Mouse (Mus musculus) MEL (cell line): Measurements from ENCODE around the gene Isl1. TPM values are rescaled to one million over a fixed set of nuclear protein-coding genes. Genes with fewer than 3 reads are reported as not detected.

Experiments
- DNase-seq: peaks from one replicate; pipeline ENCODE4 v3.0.0; 2011; ENCODE audit warnings: low read depth, low spot score
- H3K27ac ChIP-seq: 2 replicates; pipeline ENCODE4 v1.5.1; 2012; ENCODE audit warnings: low read depth, mild to moderate bottlenecking, control low read depth, low read length, moderate library complexity; ENCODE audit not compliant: control insufficient read depth
- H3K27me3 ChIP-seq, 2 experiments: fragments of 150-350 bp in 1 of 2; sonication (generic) in 1 of 2; 2 replicates each; pipeline ENCODE4 v1.6.1; 2012; ENCODE audit warnings: low read length in 2 of 2, mild to moderate bottlenecking in 2 of 2, improper control_type of control experiment in 1 of 2, moderate library complexity in 1 of 2; ENCODE audit not compliant: insufficient read depth in 2 of 2, control insufficient read depth in 1 of 2
- H3K36me3 ChIP-seq, 2 experiments: 2 replicates each; pipeline ENCODE4 v1.6.1; 2012 to 2014; ENCODE audit warnings: low read length in 2 of 2, improper control_type of control experiment in 1 of 2, inconsistent platforms in 1 of 2, mild to moderate bottlenecking in 1 of 2; ENCODE audit not compliant: insufficient read depth in 2 of 2, control insufficient read depth in 1 of 2
- H3K4me1 ChIP-seq, 2 experiments: fragments of 150-350 bp in 1 of 2; sonication (generic) in 1 of 2; 2 replicates each; pipeline ENCODE4 v1.6.1; 2012; ENCODE audit warnings: low read length in 2 of 2, improper control_type of control experiment in 1 of 2, mild to moderate bottlenecking in 1 of 2; ENCODE audit not compliant: insufficient read depth in 2 of 2, control insufficient read depth in 1 of 2
- H3K4me3 ChIP-seq, 2 experiments: fragments of 150-350 bp in 1 of 2; sonication (generic) in 1 of 2; 2 replicates each; pipeline ENCODE4 v1.5.1; 2012; ENCODE audit warnings: low read depth in 2 of 2, low read length in 2 of 2, mild to moderate bottlenecking in 2 of 2, moderate library complexity in 2 of 2, control low read depth in 1 of 2, improper control_type of control experiment in 1 of 2; ENCODE audit not compliant: control insufficient read depth in 1 of 2, insufficient read depth in 1 of 2
- H3K79me2 ChIP-seq: 2 replicates; pipeline ENCODE4 v1.6.1; 2012; ENCODE audit warnings: mild to moderate bottlenecking, low read length, moderate library complexity; ENCODE audit not compliant: control insufficient read depth, poor library complexity, insufficient read depth
- H3K9ac ChIP-seq: 2 replicates; pipeline ENCODE4 v1.6.1; 2012; ENCODE audit warnings: low read depth, mild to moderate bottlenecking, control low read depth, low read length, moderate library complexity; ENCODE audit not compliant: control insufficient read depth, poor library complexity, severe bottlenecking
- H3K9me3 ChIP-seq: fragments of 150-350 bp; sonication (generic); replicated peaks from 2 replicates; pipeline ENCODE4 v1.6.1; 2012; ENCODE audit warnings: mild to moderate bottlenecking, low read length, improper control_type of control experiment, moderate library complexity; ENCODE audit not compliant: insufficient read depth
- CHD1 ChIP-seq: IDR thresholded peaks from 2 replicates; pipeline ENCODE4 v1.6.1; 2012; ENCODE audit warnings: low read depth, mild to moderate bottlenecking, inconsistent platforms, low read length, improper control_type of control experiment
- CTCF ChIP-seq, 3 experiments: IDR thresholded peaks in 2 of 3; conservative IDR thresholded peaks in 1 of 3; 2 replicates each; pipeline ENCODE4 v1.5.1; 2011 to 2012; ENCODE audit warnings: low read length in 3 of 3, low read depth in 2 of 3, mild to moderate bottlenecking in 2 of 3, improper control_type of control experiment in 1 of 3, inconsistent platforms in 1 of 3, mixed read lengths in 1 of 3, moderate library complexity in 1 of 3; ENCODE audit not compliant: control insufficient read depth in 1 of 3, insufficient read depth in 1 of 3, poor library complexity in 1 of 3, severe bottlenecking in 1 of 3
- E2F4 ChIP-seq: IDR thresholded peaks from 2 replicates; pipeline ENCODE4 v1.6.1; 2011; ENCODE audit warnings: low read depth, low read length, improper control_type of control experiment, borderline replicate concordance
- ELF1 ChIP-seq: IDR thresholded peaks from 2 replicates; pipeline ENCODE4 v1.6.1; 2014; ENCODE audit warnings: low read depth, mild to moderate bottlenecking, inconsistent platforms, low read length, improper control_type of control experiment, moderate library complexity
- ETS1 ChIP-seq: IDR thresholded peaks from 2 replicates; pipeline ENCODE4 v1.6.1; 2012; ENCODE audit warnings: low read depth, mild to moderate bottlenecking, inconsistent platforms, low read length, improper control_type of control experiment, moderate library complexity
- JUND ChIP-seq: IDR thresholded peaks from 2 replicates; pipeline ENCODE4 v1.6.1; 2011; ENCODE audit warnings: low read depth, mild to moderate bottlenecking, improper control_type of control experiment, low read length
- MEF2A ChIP-seq: IDR thresholded peaks from 2 replicates; pipeline ENCODE4 v1.6.1; 2014; ENCODE audit warnings: low read depth, mild to moderate bottlenecking, inconsistent platforms, low read length, improper control_type of control experiment; ENCODE audit not compliant: poor library complexity, insufficient replicate concordance, severe bottlenecking; ENCODE audit errors: extremely low read depth
- MXI1 ChIP-seq: IDR thresholded peaks from 2 replicates; pipeline ENCODE4 v1.6.1; 2011; ENCODE audit warnings: mild to moderate bottlenecking, low read depth, low read length, improper control_type of control experiment
- NELFE ChIP-seq: IDR thresholded peaks from 2 replicates; pipeline ENCODE4 v1.6.1; 2011; ENCODE audit warnings: low read depth, low read length, improper control_type of control experiment
- POLR2AphosphoS5 ChIP-seq: IDR thresholded peaks from 2 replicates; pipeline ENCODE4 v1.6.1; 2012; ENCODE audit warnings: low read depth, borderline replicate concordance, mild to moderate bottlenecking, inconsistent platforms, low read length, moderate library complexity, mixed read lengths
- RCOR1 ChIP-seq: IDR thresholded peaks from 2 replicates; pipeline ENCODE4 v1.6.1; 2012; ENCODE audit warnings: low read depth, mild to moderate bottlenecking, inconsistent platforms, low read length, improper control_type of control experiment
- SIN3A ChIP-seq: IDR thresholded peaks from 2 replicates; pipeline ENCODE4 v1.6.1; 2012; ENCODE audit warnings: low read length, improper control_type of control experiment, inconsistent platforms
- SMC3 ChIP-seq: IDR thresholded peaks from 2 replicates; pipeline ENCODE4 v1.6.1; 2011; ENCODE audit warnings: low read depth, low read length, improper control_type of control experiment
- TAL1 ChIP-seq: IDR thresholded peaks from 2 replicates; pipeline ENCODE4 v1.6.1; 2012; ENCODE audit warnings: mild to moderate bottlenecking, inconsistent platforms, low read length, moderate library complexity, mixed read lengths
- TBP ChIP-seq: IDR thresholded peaks from 2 replicates; pipeline ENCODE4 v1.8.0; 2011; ENCODE audit warnings: low read depth, low read length, improper control_type of control experiment
- TCF12 ChIP-seq: IDR thresholded peaks from 2 replicates; pipeline ENCODE4 v1.6.1; 2014; ENCODE audit warnings: low read depth, mild to moderate bottlenecking, inconsistent platforms, low read length, improper control_type of control experiment, moderate library complexity
- UBTF ChIP-seq: IDR thresholded peaks from 2 replicates; pipeline ENCODE4 v1.6.1; 2012; ENCODE audit warnings: low read depth, mild to moderate bottlenecking, inconsistent platforms, low read length, improper control_type of control experiment, moderate library complexity, borderline replicate concordance; ENCODE audit not compliant: insufficient read depth
- USF2 ChIP-seq, 2 experiments: IDR thresholded peaks; 2 replicates each; pipeline ENCODE4 v1.6.1; 2011 to 2012; ENCODE audit warnings: improper control_type of control experiment in 2 of 2, low read length in 2 of 2, borderline replicate concordance in 1 of 2, inconsistent platforms in 1 of 2, low read depth in 1 of 2, mild to moderate bottlenecking in 1 of 2; ENCODE audit not compliant: insufficient read depth in 1 of 2
- ZC3H11A ChIP-seq: IDR thresholded peaks from 2 replicates; pipeline ENCODE4 v1.6.1; 2012; ENCODE audit warnings: low read depth, mild to moderate bottlenecking, inconsistent platforms, low read length, improper control_type of control experiment
- ZKSCAN1 ChIP-seq: IDR thresholded peaks from 2 replicates; pipeline ENCODE4 v1.6.1; 2012; ENCODE audit warnings: low read depth, mild to moderate bottlenecking, inconsistent platforms, low read length, improper control_type of control experiment, moderate library complexity
- ZMIZ1 ChIP-seq: IDR thresholded peaks from 2 replicates; pipeline ENCODE4 v1.6.1; 2012; ENCODE audit warnings: low read depth, mild to moderate bottlenecking, inconsistent platforms, low read length, improper control_type of control experiment, moderate library complexity
- ZNF384 ChIP-seq: IDR thresholded peaks from 2 replicates; pipeline ENCODE4 v1.6.1; 2012; ENCODE audit warnings: low read depth, mild to moderate bottlenecking, inconsistent platforms, low read length, improper control_type of control experiment
- polyA plus RNA-seq, 2 experiments: library from polyadenylated mRNA; stranded (reverse) in 1 of 2; unstranded in 1 of 2; fragments of >175 nt in 1 of 2; fragments of >200 nt in 1 of 2; gene quantifications; 2 replicates each; pipeline versions ENCODE4 v1.2.1 to v1.2.4; 2012; ENCODE audit warnings: low replicate concordance in 2 of 2, low read depth in 1 of 2; ENCODE audit not compliant: insufficient read length in 2 of 2, insufficient read depth in 1 of 2, missing spikeins in 1 of 2
- total RNA-seq: library from RNA; depleted of rRNA; stranded (reverse); fragments of 300-350 nt; gene quantifications from 2 replicates; pipeline ENCODE4 v1.2.3, GENCODE M21; 2012

The Isl1 gene
- total and polyA plus RNA-seq, 3 experiments, result 0.14 to 0.31 TPM; not detected in 1

- no peak for DNase-seq
- H3K36me3 ChIP-seq, result no peaks in the 10 kb centered on the region
- no peaks in the 10 kb centered on the region for H3K9me3 ChIP-seq
- TF ChIP-seq POLR2AphosphoS5 (no peak), TBP (no peak), USF2 (IDR thresholded peaks at IDR 0.05; ENCODE audit: borderline replicate concordance in 1 of 2, insufficient read depth in 1 of 2, low read depth in 1 of 2, low read length in 2 of 2) (no peak), ZNF384 (no peak), ZMIZ1 (no peak), TCF12 (no peak), E2F4 (no peak), CTCF (IDR thresholded peaks at IDR 0.05 in 2 of 3, conservative IDR thresholded peaks at IDR 0.05 in 1 of 3; ENCODE audit: control insufficient read depth in 1 of 3, insufficient read depth in 1 of 3, low read depth in 2 of 3, low read length in 3 of 3, poor library complexity in 1 of 3, severe bottlenecking in 1 of 3) (no peak), JUND (no peak), ZKSCAN1 (no peak), TAL1 (no peak), SMC3 (no peak), CHD1 (no peak), NELFE (no peak), ETS1 (no peak), RCOR1 (no peak)
- H3K79me2 ChIP-seq, result no peaks in the 10 kb centered on the region
- no peak overlapping the region for H3K4me3 ChIP-seq
- H3K27me3 ChIP-seq, result no peaks in the 10 kb centered on the region
- H3K27ac ChIP-seq, result no peak overlapping the region
- no peaks in the 10 kb centered on the region for H3K4me1 ChIP-seq
- no peak overlapping the region for H3K9ac ChIP-seq
Observed at GRCm38 (mm10) chr13:116311011-116311410, 1.5 kb upstream of the Isl1 start.

- no peak for DNase-seq
- Histone ChIP-seq H3K9me3 (no peaks in the 10 kb centered on the region), H3K27me3 (no peaks in the 10 kb centered on the region), H3K27ac (no peak overlapping the region), H3K4me1 (no peaks in the 10 kb centered on the region), H3K4me3 (no peak overlapping the region), H3K79me2 (no peaks in the 10 kb centered on the region), H3K36me3 (no peaks in the 10 kb centered on the region), H3K9ac (no peak overlapping the region)
- TF ChIP-seq SIN3A (no peak), ELF1 (no peak), CHD1 (no peak), ZC3H11A (no peak), SMC3 (no peak), MXI1 (no peak), UBTF (no peak), MEF2A (no peak)
Observed at GRCm38 (mm10) chr13:116310463-116310765, 925 bp upstream of the Isl1 start.
